Mouse (Mus musculus) kidney, adult 18-20 months (tissue): ENCODE results near the gene Irgc1.

Experiments
- DNase-seq: peaks from one replicate; pipeline ENCODE4 v3.0.0; 2021

The Irgc1 gene

DNA sequence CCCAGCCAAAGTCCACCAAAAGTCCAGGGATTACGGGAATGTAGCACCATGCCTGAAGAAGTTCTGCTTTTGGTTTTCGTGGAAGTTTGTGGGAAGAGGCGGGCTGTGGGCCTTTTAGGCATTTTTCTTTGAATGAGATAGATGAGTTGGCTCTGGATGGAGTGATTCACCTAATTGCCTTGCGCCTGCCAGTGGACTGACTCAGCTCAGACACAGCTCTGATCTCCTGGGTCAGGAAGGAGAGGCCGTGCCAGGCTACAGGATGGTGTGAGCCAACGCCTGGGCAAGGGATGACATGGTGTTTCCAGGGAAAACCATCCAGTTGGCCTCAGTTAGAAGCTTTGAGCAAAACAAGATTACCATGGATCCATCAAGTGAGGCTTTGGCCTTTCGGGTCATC is 18.3 kb upstream of the Irgc1 start:
- no peak for DNase-seq

DNA sequence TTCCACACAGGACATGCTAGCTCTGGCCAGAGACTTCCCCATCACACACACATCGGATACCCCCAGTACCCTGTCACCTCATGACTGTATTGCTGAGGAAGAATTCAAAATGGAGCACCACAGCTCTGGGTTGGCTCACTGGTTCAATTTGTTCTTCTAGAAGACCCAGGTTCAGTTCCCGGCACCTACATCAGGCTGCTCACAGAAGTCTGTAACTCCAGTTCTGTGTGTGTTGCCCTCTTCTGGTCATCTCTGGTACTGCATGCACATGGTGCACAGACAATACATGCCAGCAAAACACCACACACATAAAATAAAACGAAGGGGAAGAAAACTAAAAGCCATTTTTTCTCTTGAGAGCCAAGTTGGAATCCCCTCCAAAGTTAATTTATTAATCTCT is 17.0 kb upstream of the Irgc1 start:
- DNase-seq, result no peak

DNA sequence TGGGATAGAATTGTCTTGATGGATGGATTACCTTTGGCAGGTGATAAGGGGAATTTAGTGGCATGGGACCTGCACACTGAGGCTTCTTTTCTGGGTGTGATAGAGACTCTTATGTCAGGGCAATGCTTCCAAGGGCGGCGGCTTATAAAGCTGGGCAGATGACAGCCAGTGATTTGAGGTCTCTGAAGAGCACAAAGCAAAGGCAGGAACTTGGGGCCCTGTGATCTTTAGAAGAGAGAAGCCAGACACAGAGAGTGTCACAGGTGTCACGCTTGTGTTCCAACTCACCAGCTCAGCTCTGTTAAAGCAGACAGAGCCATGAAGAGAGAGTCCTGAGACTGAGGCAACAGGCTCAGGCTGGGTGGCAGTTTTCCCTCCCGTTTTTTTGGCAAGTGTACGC is 15.8 kb upstream of the Irgc1 start:
- DNase-seq, result no peak

DNA sequence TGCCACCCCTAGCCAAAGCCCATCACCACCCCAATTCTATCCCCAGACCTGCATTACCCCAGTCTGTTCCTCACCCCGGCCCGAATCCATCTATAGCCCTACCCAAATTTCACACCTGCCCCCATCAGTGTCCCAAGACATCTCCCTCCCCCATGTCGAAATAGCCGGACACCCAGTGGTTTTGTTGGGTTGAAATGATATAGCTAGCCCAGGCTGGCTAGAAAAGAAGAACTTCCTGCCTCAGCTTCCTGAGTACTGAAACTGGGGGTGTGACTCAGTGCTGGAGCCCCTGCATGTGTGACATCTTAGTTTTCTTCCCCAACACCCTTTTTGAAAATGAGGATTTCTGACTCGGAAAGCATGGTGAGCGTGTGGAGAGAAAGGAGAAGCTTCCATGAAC is 14.7 kb upstream of the Irgc1 start:
- DNase-seq, result no peak

DNA sequence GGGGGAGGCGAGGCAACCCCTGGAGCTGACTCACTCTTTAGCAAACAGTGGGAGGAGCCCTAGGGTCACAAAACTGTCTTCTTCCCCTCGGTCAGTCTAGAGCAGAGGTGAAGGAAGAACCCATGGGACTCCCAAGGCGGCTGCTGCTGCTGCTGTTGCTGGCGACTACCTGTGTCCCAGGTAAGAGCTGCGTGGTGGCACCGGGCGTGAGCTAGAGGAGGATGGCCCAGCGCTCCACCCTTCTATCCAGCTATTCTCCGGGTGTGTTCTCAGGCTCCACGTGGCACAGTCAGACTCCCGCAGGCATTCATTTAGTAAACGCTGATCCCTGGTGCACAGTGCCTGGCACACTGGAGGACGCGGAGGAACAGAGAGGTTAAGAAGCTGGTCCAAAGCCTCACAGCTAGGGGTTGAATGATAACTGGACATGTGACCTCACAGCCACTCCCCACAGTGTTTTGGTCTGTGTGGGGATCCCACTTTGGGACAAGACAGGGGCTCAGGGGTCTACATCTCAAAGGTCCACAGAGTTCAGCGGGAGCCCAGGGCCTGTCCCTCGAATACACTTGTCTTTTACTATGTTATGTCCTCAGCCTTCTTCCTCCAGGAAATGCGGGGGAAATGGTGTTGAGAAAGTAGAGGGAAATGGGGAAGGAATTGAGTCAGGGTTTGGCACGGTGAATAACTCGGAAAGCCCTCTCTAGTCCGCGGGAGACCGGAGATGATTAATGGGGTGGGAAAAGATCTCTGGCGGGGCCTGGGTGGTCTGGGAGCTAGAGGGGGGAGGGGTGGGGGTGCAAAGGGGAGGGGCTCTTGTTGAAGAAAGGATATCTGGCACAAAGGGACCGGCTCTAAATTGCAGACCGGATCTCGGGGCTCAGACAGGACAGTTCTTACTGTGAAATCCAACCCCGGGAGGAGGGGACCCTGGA is 10.6 kb upstream of the Irgc1 start, which contains the start of gene Plaur:
Gene Plaur, plus strand, starts transcription at position 97 of the 932 bp plus-strand sequence.
- peak; percentile 43 for DNase-seq

DNA sequence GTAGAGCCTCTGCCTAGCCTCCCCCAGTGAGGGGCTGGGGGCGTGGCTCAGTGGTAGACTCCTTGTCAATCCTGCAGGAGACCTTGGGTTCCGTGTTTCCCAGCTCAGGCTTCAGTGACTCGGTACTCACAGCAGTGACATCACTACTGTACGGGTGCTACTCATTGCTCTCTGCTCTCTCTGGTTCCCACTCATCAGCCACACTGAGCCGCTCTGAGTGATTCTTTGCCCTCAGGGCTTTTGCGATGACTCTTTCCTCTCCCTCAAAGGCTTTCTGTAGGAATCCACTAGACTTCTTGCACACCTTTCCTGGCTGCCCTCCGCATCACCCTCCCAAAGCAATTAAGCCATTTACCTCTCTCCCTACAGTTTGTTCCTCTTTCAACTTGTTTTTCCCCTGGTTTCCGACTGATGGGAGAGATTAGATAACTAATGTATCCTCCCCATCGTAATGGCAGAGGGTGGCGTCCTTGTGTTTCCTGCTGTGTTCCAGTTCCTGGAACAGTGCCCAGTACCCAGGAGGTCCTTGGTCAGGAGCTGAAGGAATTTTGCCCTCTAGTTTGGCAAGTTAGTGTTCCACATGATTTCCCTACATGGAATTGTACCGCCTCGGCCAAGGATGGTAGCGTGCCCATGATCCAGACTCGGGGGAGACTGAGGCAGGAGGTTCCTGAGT is 9.4 kb upstream of the Irgc1 start:
- peak; percentile 71 for DNase-seq

DNA sequence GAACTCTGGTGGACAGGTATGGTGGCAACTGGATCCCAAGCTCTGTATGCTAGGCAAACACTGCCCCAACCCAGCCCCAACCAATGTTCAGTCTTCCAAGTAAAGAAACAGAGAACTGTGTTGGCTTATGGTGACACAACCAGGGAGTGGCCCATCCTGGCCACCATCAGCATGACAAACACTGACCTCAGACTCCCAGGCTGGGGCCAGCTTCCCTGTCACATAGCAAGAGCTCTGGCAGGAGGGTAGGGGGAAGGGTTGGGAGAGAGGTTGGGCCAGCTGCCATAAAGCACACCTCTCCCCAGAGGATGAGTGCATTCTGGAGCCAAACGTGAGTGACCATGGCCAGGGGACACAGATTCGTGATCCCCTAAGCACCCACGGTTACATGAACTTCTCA is 7.7 kb upstream of the Irgc1 start:
- DNase-seq, result peak; percentile 20

DNA sequence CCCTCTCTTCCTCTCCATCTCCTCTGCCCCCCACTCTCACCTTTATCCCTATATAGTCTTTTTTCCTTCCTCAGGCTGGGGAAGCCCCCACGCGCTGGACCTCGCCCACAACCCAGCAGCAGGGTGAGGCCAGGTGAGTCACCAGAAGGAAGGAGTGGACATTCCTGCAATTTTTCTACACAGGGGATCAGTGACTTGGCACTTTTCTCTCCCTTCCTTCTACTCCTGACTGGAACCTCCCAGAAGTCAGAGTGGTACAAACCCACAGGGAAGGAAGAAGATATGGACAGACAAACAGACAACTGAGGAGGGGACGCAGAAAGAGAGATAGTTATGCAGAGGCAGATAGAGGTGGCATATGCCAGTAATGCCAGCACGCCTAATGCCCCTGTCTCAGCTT is 7.3 kb upstream of the Irgc1 start:
- no peak for DNase-seq

DNA sequence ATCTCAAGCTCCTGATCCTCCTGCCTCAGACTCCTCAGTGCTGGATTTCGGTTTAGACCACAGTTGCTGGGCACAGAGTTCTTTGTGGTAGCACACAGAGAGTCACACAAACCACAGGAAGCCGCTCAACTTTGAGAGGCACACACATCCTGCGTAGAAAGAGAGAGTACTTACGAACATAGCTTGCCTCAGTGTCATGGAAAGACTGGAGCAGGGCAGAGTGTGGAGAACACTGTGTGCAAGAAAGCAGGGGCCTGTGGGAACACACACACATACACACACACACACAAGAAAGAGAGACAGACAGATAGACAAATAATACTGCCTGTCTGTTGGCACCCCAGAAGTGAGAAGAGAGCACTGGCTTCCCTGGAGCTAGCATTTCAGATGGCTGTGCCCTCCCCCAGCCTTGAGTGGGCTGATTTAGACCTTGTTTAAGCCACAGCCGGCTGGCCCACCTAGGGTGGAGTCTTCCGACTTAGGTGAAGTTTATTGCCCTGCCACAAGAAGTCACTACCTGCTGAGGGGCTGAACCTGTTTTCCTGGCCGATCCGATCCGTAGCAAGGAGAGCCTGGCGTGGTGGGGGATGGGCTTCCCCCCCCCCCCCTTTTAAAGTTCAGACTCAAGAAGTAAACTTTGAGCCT is 5.8 kb upstream of the Irgc1 start:
- DNase-seq, result no peak

DNA sequence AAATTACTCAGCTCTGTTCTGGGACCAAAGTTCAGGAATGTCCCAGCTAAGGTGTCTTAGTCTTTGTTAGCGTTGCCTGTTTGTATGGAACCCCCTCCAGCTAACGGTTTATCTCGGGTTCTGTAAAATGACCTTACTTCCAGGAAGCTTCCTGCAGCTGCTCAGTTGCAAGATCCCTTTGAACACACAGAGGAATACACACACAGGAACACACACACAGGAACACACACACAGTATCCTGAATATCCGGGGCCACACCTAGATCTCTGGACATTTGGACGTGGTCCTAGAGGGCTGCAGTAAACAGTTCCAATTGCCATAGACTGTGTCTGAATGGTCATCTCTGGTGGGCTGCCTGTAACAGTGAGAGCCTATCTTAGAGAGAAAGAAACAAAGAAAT is 3.6 kb upstream of the Irgc1 start:
- peak; percentile 23 for DNase-seq

DNA sequence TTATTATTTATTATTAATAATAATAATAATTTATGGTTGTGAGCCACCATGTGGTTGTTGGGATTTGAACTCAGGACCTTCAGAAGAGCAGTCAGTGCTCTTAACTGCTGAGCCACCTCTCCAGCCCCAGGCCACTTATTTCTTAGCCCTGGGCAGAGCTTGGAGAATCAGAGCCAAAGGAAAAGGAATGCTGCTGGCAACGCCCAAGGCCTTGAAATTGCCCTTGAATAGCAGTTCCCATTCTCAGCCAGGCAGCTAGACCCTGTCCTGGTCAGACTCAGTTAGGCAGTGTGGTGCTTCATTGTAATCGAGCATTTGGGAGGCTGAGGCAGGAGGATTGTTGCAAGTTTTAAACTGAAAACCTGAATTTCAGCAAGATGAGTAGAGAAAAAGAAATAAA is 2.1 kb upstream of the Irgc1 start:
- no peak for DNase-seq

DNA sequence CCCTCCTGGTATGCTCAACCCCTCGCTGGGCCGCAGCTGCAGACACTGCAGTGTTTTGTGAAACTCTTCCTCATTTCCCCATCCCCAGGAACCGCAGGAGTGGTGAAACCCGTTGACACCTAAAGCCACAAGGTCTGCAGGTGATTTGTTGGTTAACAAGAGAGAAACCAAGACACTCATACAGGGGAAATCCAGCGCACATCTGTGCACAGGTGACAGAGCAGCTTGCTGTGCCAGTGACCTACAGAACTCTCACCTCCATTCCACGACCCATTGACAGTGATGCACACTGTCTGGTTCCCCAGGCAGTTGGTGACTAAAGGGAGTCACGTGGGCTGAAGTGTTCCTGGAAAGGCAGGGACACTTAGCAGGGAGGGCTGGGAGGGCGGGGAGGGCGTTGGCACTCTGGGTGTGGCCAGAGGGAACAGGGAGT is 1.5 kb downstream of the Irgc1 start:
- no peak for DNase-seq

DNA sequence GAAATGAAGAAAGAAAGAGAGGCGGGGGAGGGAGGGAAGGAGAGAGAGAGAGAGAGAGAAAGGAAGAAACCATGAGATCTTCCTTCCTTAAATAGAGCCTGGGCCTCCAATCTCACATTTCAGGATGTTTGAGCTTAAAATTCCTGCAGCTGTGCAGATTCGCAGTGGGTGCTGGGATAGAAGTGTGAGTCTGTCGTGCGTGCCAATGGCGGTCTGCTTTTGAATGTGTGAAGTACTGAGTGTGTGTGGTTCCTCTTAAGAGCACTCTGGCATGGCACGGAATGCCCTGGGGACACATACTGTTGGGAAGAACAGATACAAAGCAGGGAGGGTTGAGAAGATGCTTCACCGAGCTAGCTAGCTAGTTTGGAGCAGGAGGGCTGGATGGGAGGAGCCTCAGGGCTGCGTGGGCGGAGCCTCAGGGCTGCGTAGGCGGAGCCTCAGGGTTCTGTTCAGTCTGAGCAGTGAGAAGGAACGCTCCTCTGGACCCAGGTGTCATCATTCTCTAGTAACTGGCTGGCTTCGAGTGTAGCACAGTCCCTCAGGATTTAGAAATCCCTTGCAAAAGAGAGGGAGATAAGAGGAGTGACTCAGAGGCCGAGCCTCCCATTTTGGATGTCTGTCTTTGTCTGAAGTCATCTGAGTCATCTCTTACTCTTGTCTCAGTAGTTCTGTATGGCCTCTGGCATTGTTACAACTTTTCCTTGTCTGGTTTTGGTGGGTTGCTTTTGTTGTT is 3.1 kb downstream of the Irgc1 start:
- no peak for DNase-seq

DNA sequence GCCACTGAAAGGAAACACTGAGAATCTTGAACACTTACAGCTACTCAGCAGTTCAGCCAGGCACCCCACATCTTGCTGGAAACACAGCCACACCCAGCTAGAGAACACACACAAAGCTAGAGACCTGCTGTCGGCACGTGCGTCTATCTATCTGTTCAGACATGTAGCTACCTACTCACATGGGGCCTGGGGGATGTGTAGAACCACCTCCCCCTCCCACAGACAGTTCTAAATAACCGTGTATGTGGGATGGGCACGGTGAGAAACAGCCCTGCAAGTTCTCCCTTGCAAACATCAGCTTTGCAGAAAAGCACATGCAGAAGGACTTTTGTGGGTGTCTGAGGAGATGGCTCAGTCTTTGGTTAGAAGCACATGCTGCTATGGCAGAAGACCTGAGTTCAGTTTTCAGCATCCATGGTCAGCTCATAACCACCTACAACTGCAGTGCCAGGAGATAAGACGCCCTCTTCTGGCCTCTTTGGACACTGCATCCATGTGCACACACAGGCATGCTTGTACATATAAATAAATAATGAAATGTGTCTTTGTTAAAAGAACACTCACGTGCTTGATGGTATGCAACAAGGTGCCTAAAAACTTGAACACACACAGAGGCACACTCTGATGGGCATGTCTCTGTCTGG is 5.3 kb downstream of the Irgc1 start:
- no peak for DNase-seq

DNA sequence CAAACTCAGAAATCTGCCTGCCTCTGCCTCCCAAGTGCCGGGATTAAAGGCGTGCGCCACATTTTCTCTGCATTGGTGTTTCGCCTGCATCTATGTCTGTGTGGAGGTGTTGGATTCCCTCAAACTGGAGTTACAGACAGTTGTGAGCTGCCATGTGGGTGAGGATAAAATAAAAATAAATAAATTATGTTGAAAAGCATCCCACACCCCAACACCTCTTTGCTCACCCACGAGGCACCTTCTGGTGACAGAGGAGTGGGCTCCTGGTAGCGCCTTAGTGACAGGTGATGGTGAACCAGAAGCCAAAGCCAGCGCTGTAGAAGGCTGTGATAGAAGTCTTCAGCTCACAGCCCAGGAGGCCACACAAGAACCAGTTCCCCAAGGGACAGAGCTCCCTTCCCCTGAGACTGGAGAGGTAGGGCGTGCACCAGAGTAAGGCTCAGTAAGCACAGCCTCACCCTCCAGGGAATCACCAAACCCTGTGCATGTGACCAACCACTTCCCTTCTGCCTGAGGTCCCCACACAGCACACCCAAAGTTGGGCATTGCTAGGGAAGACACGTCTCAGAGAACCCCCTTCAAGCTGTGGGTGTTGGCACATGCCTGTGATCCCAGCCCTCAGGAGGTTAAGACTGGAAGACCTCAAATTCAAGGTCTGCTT is 6.7 kb downstream of the Irgc1 start:
- DNase-seq, result no peak

DNA sequence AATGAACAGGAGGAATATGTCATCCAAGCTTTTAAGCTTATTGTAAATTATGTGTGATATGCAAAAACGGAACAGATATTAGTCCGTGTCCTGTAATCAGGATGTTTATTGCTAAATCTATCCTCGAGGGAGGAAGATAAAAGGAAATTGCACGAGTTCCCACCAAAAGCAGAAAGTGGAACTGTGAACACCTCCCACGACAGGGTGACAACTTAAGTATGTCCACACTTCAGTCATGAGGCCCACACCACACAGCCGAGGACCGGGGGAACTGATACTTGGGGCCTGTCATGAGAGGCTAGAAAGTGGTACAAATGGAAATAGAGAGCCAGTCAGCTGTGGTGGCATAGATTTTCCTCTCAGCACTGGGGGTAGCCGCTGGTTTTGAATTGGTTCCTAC is 9.8 kb downstream of the Irgc1 start:
- no peak for DNase-seq

DNA sequence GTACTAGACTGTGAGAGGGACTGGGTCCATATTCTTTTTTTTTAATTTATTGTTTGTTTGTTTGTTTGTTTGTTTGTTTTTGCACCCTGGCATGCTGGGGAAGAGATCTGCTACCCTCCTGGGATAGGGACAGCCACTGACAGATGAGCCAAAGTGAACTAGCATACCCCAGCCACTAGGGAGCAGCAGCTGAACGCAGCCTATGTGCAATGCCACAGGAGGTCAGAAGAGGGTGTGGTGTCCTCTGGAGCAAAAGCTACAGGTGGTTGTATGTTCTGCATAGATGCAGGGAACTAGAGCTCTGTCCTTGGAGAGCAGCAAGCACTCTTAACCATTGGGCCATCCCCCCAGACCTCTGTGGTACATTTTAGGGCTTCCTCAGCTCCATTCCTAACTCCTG is 10.3 kb downstream of the Irgc1 start:
- DNase-seq, result peak; percentile 69

DNA sequence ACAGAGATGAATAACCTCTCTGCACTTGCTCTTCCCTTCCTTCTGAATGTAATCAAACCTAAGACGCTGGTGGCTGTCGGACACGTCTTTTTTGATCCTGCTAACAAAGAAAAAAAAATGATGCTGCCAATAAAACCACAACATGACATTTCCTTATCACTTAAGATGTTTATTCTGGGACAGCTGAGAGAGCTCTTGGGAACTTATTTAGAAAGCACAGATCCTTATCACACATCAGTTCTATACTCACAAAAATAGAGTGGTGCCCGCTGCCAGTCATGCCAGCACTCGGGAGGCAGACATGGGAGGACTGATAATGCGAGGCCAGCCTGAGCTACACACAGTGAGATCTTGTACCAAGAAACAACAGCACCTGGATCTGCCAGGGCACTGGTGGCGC is 12.2 kb downstream of the Irgc1 start:
- no peak for DNase-seq

DNA sequence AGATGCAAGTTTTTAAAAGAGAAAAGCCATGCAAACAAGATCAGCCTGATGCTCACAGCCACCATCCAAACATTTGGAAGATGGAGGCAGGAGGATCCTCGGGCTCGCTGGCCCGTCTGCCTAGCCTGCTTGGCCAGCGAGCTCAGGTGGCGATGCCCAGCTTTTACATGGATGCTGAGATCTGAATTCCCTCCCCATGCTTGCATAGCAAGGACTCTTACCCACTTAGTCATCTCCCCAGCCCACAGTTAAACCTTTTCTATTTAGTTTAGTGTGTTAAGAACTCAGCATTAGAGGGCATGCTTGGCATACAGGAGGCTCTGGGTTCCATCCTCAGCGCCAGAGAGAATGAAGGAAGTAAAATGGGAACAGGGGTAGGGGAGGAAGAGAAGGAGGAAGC is 12.9 kb downstream of the Irgc1 start:
- DNase-seq, result no peak

DNA sequence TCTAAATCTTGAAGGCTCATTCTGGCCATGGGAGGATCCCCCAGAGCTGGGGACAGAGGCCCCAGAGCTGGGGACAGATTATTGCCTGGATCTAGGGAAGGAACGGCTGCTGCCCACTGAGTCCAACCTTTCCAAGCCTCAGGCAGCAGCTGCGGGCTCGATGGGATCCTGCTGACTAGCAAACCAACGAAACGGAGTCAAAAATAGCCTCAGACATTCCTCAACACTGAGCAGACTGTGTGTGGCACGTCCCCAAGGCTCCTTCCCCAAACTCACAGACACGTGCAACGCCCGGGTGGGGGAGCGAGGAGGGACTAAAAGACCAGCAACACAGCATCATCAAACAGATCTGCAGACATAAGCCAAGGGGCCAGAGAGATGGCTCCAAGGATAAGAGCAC is 14.1 kb downstream of the Irgc1 start:
- DNase-seq, result no peak

DNA sequence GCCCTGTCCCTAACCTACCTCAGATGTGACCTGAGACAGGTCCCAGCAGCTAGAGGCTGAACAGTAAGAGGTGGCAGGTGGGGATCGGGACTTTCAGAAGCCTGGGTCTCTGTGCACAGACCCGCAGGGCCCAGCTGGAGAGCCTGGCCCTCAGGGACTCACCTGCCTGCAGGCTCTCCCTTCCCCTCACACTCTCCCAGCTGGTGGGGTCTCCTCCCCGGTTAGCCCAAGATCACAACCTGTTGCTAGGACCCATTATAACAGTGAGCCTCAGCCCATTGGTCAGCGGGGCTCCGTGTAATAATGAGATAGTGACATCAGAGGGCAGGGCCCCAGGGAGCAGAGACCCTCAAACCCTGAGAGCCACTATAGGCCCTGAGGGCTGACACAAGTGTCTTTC is 16.8 kb downstream of the Irgc1 start:
- DNase-seq, result no peak

DNA sequence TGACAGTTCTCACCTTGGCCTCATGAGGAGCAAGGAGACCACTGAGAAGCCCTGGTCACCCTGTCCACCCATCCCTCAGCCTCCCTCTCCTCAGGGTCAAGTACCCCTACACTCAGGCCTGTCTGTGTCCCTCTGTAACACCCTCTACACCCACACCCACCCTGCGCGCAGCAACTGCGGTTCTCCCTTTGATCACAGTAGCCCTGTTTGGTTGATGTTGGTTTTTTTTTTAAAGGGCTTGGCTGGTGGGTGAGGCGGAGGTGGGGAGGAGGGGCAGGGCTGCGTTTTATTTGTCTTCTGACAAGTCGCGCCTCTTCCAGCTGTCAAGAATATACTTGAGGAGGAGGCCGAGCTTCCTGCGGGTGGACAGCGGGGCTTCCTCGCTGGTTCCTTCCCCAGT is 20.4 kb downstream of the Irgc1 start:
- no peak for DNase-seq
